Mouse (Mus musculus) right cerebral cortex, postnatal 10 days (tissue): ENCODE measurements around the gene Adgrb3.
"Not testable (repeated sequence)": the region's sequence is repeated elsewhere in the genome, so short reads cannot be mapped to it uniquely, and the experiment has no call there.

Experiments
- DNase-seq, 2 experiments: peaks; one replicate each; pipeline ENCODE4 v3.0.0; 2021; ENCODE audit warnings: low spot score in 2 of 2

Gene Adgrb3

GRCm38 (mm10) chr1:25745575-25745974 lies 83.9 kb downstream of the Adgrb3 start:
- DNase-seq = no peak

GRCm38 (mm10) chr1:25744736-25745135 lies 84.8 kb downstream of the Adgrb3 start:
- no peak for DNase-seq

DNA sequence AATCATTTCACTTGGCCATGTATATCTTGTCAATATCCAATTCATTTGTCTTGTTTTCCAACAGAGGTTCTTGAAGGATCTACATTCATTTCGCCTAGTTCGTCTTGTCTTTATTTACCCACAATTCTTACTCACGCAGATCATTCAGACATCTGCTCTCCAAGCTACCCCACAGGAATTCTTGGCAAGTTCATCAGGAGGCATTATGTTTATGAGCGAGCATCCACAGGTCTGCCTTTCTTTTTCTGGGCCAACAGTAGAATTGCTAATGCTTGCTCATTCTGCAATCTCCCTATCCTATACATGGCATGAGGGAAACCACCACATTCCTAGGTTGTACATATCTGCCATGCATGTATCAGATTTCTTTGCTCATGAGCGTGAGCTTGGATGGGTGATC lies 99.7 kb downstream of the Adgrb3 start:
- DNase-seq = no peak

DNA sequence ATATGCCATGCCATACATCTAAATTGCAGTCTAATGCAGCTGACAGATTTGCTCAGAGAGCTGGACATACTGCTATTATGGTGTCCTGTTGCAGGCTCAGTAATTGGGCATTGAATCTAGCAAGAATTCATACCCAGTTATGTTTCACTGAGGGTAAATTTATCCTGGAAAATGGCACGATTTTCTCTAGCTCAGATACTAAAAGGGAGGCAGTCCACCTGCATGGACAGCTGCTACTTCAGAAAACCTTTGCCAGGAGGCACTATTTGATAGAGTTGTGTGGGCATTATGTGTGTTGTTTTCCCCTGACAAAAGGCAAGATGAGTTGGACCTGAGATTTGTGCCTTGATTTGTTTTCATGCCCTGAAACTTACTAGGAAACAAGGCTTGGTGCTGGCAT lies 118.0 kb downstream of the Adgrb3 start:
- DNase-seq = no peak

DNA sequence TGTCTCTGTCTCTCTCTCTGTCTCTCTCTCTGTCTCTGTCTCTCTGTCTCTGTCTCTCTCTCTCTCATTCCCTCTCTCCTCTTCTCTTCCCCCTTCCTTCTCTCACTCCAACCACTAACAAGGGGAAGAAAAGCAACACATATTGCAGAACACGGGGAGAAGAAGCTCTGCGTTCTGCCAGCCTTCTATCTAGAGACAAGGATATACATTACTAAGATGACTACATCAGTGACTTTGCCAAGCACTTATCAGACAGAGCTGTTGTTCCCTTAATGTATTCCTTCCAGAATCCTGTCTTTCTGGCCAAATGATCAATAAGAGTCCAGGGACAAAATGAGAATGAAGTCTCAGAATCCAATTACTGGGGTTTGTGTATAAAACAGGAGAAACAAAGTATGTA lies 123.2 kb downstream of the Adgrb3 start:
- DNase-seq = no peak

DNA sequence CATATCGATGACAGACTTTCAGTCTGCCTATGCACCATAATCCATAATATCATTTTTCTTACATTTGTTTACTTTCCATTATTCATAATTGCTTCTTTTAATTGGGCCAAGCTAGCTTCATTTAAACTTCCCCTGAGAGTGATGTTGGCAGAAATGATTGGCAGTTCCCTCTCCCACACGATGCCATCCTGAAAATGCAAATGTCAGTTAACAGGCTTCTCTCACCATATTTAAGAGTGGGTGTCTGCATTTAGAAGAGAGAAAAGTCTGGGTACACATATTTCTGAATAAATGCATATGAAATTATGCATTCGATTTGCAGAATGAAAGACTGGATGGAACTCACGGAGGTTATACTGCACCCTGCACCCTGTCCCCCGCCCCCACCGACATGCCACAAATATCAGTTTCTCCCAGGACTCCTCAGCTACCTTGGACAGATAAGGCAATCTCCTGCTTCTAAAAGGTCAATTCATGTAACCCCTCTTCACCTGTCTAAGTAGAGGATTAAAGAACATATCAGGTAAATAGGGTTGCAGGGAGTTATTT lies 130.7 kb downstream of the Adgrb3 start:
- no peak for DNase-seq

GRCm38 (mm10) chr1:25697179-25697578 lies 132.3 kb downstream of the Adgrb3 start:
- DNase-seq = peak; percentile 50 to 73

DNA sequence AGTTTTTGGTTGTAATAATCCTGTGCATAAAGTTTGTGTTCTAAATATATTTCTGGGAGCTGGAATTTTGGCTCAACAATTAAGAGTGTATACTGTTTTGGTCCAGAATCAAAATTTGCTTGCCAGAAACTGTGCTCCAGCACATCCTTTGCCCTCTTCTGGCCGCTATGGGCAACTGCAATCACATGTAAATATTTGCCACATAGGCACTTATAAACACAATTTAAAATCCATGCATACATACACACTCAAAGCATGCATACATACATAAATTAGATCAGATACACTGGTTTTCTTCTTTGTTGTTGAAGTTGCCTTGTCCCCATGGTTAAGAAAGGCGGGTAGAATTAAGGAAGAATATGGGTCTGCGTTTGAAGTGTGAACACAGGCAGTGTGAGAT lies 132.7 kb downstream of the Adgrb3 start:
- DNase-seq = peak in 1 of 2 experiments; percentile 33

GRCm38 (mm10) chr1:25682118-25682517 lies 147.4 kb downstream of the Adgrb3 start:
- DNase-seq = peak in 1 of 2 experiments; percentile 37

- no peak for DNase-seq
Measured at GRCm38 (mm10) chr1:25679656-25680055, 149.9 kb downstream of the Adgrb3 start.

DNA sequence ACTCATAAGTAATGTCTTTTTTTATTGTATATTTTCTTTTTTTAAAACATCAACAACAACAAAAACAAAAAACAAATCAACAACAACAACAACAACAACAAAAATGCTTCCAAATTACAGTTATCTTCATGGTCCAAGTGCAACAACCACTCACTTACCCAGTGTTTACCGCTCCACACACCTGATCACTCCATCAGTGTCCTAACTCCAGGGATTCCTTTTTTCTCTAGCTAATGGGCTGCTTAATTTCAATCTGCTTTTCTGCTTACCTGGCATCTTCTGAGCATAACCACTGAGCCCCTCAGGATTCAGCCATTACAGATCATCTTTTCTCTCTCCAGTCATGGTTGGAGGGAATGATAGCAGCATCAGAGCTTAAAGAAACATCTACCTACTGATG lies 176.8 kb downstream of the Adgrb3 start:
- DNase-seq = no peak

DNA sequence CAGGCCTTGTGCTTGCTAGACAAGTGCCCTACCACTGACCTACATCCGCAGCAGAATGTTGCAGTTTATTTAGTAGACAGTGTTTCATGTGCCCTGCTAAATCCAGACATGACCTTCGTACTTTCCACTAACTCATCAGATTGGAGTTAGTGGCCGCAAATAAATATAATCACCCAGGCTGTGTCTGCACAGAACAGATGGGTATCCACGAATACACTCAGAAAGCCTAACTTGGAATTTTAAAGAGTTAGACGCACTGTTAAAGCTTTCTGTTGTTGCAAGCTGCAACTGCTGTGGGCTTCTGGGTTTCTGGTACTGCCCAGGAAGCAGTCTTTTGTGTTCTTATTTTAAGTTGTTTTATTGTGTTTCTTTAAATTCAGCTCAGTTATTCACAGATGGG lies 185.3 kb downstream of the Adgrb3 start:
- peak in 1 of 2 experiments; percentile 50 for DNase-seq

GRCm38 (mm10) chr1:25621458-25621857 lies 208.0 kb downstream of the Adgrb3 start:
- DNase-seq = no peak

- no peak for DNase-seq
Measured at GRCm38 (mm10) chr1:25616954-25617353, 212.6 kb downstream of the Adgrb3 start.

GRCm38 (mm10) chr1:25610776-25611175 lies 218.7 kb downstream of the Adgrb3 start:
- not testable (repeated sequence) for DNase-seq

DNA sequence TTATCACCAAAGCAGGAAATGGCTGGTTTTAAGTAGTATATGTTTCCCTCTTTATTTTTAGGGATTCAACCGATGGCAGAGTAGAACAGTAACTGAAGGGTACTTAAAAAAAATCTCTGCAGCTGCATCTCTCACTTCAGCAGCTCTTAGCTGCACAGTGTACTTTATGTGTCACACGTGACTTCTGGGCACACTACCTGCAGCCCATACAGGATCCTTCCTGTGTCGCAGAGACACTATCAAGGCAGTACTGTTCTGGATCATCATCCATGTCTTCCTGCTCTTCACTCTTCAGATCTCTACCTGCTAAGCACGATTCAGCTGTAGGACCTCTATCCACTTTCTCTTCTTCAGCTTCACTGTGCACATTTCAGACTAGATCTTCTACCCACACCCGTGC lies 230.6 kb downstream of the Adgrb3 start:
- DNase-seq = no peak

DNA sequence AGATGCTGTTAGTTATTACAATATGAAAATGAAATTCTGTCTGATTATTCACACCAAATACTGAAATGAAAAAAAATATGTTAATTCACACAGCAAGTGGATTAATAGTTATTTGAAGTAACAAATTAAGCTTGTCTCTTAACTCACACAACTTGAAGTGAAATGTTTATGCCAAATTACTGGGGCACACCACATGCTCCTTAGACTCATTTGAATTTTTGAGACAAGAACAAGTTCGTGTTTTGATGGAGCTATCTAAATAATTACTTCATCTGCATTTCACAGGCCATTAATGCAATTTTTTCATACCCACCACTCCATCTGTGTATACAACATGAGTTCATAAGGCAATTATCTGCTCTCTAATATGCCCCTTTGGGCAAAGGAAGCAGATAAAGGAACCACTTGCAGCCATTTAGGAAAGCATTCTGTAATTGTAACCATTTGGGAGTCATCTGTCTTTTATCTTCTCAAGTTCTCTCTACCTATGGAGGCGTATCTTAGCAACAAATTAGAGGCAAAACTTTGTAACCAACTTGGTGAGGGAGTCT lies 240.9 kb downstream of the Adgrb3 start:
- no peak for DNase-seq

DNA sequence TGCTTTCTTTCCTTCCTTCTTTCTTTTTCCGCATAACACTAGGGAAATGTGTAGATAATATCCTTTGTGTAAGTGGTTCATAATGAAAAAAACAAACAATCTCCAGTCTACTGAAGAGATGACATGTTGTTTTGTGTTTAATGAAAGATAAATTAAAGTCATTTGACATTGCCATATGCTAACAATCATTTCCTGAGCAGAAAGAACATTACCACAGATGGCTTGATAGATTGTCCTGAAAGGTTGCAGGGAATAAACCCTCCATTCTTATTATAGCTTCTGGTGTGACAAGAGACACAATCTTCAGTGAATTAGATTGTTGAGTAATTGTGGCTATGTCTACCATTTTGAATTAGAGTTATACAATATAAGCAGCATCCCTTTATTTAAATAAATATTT lies 247.8 kb downstream of the Adgrb3 start:
- no peak for DNase-seq

GRCm38 (mm10) chr1:25577836-25578235 lies 251.7 kb downstream of the Adgrb3 start:
- no peak for DNase-seq

- no peak for DNase-seq
Measured at GRCm38 (mm10) chr1:25576598-25576997, 252.9 kb downstream of the Adgrb3 start.

DNA sequence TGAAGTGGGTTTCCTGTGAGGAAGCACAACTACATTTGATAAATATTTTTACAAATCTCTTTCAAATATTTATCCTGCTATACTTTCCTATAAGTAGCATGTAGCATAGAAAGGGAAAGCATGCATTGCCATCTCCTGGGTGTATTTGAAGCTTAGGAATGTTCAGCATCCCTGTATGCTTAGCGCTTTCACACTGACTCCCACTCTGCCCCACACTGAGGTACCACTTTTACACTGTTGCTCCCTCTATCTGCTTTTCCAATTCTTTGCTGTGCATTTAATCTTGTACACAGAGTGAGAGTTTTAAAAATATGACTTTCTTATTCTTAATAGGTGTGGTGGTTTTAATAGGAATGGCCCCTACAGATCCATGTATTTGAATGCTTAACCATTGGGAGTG lies 261.4 kb downstream of the Adgrb3 start:
- DNase-seq = no peak

DNA sequence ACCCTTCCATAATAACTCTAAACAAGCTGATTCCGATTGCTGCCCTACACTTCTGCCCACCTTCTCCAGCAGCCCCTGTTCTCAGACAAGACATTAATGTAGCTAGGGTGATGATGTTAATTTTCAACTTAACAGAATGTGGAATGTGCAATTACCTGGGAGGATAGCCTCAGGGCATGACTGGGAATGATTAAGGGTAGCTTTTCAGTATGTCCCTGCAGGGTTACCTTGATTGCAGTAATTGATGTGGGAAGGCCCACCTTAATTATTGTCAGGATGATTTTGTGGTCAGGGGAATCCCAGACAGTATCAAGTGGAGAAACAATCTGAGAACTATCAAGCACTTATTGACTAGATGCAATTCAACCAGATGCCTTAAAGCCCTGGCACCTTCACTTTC lies 283.4 kb downstream of the Adgrb3 start:
- DNase-seq = no peak

DNA sequence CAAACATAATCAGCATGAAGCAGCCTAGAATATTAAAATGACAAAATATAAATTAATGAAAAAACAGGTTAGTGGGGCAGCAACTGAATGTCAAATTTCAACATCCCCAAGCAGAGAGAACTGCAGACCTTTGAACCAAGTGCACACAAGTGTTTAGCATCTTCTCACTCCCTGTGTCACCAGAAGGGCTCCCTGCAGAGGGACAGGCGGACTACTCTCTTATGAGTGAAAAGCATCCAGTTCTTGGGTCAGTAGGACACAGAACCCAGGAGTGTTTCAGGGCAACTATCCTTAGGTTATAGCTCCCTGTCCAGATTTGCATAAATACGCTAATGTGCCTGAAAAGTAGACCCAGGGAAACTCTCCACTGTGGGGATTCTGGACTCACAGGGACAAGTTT lies 285.6 kb downstream of the Adgrb3 start:
- DNase-seq = no peak

GRCm38 (mm10) chr1:25542891-25543290 lies 286.6 kb downstream of the Adgrb3 start:
- no peak for DNase-seq
